Mouse (Mus musculus): ENCODE measurements around the gene Fam71b.

DNA sequence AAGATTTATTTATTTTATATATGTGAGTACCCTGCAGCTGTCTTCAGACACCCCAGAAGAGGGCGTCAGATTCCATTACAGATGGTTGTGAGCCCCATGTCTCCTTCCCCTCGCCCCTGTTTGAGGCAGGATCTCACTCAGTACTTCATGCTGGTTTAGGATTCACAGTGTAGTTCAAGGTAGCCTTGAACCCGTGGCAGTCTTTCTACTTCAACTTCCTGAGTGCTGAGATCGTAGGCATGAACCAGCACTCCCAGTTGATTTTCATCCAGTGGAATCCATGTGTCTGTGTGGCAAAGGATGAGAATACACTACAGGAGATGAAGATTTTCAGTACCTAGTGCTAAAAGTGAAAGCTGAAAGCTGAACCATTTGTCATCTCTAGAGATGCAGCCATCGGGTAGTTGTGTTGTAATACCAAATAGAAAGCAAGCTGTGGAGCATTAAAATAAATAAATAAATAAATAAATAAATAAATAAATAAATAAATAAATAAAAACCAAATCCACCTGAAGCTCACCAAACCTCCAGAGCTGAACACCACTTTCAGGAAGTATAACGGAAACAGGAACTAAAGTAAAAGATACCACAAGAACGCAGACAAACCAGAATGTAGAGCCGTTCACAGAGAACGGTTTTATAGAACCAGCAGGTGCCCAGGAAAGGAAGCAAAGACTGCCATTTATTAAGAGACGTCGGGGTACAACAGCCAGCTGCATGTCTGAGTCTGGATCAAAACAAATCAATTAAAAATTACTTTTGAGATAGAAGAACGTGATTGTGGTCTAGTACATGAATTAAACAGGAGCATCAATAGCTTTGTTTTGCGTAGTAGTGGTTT, 51.5 kb downstream of the Fam71b start:
- TF ChIP-seq POLR2A (IDR thresholded peaks at IDR 0.05; ENCODE audit: low read depth, low read length): no peak; the same call in 1 of the 2 replicates
- no peak for TF ChIP-seq CTCF (IDR thresholded peaks at IDR 0.05; ENCODE audit: extremely low read depth, insufficient read depth, insufficient read length, insufficient replicate concordance)
